Mouse (Mus musculus) limb, embryonic 12.5 days (tissue): ENCODE data around the gene Rpl13a. TPM values are rescaled to one million over a fixed set of nuclear protein-coding genes. Genes with fewer than 3 reads are reported as not detected.
A peak's percentile ranks its signal among the peaks of the same experiment; 100 is the strongest.

ENCODE experiments used
- microRNA counts: library from miRNA; unstranded; fragments of <30 nt; microRNA quantifications from one replicate; lab custom pipeline; 2017
- microRNA-seq: library from miRNA; unstranded; fragments of <30 nt; microRNA quantifications from one replicate; pipeline ENCODE4, GENCODE M21; 2017
- polyA plus RNA-seq: library from polyadenylated mRNA; unstranded; fragments of >200 nt; fragmentation: Nextera tagmentation; extraction: Ambion mirVana; gene quantifications from 2 replicates; pipeline ENCODE4 v1.2.1, GENCODE M21; 2016

Rpl13a gene
- polyA plus RNA-seq, 1 experiment from 2014 or later, result 1,447 TPM

MicroRNA genes within 50 kb of the gene (microRNA counts, 519-probe panel; counts per million panel counts)
- not detected for microRNA mmu-miR-150 (lab: Ali Mortazavi, UCI)

Small RNA genes within 50 kb of the gene (microRNA-seq; reads per million reads assigned to microRNA genes)
- 4.0 reads per million, percentile 13 among the genes with 10 or more reads in this experiment for gene Mir150
- 25.3 reads per million, percentile 35 among the genes with 10 or more reads in this experiment for gene Mir5121
- gene Mir7055, result not detected

Other genes with a start within 250 kb of the Rpl13a start
- 116 and 127 TPM in 2 replicates for gene Med25, start 236.0 kb downstream of the Rpl13a start, polyA plus RNA-seq
- gene Fuz, start 232.7 kb downstream of the Rpl13a start, polyA plus RNA-seq, result 21.6 and 24.8 TPM in 2 replicates
- gene Ap2a1, start 199.3 kb downstream of the Rpl13a start, polyA plus RNA-seq, result 74.2 and 77.6 TPM in 2 replicates
- 0.11 TPM in 1 of 2 replicates, not detected in the other for gene Tsks, start 185.6 kb downstream of the Rpl13a start, polyA plus RNA-seq
- gene Cpt1c, start 153.9 kb downstream of the Rpl13a start, polyA plus RNA-seq, result 27.8 and 29.9 TPM in 2 replicates
- 704 and 706 TPM in 2 replicates for gene Prmt1, start 142.2 kb downstream of the Rpl13a start, polyA plus RNA-seq
- gene Irf3, start 131.1 kb downstream of the Rpl13a start, polyA plus RNA-seq, result 90.9 and 97.2 TPM in 2 replicates
- gene Bcl2l12, start 130.0 kb downstream of the Rpl13a start, polyA plus RNA-seq, result 87.3 and 96.8 TPM in 2 replicates
- gene Scaf1, start 112.4 kb downstream of the Rpl13a start, polyA plus RNA-seq, result 42.1 and 46.9 TPM in 2 replicates
- gene Rras, start 110.8 kb downstream of the Rpl13a start, polyA plus RNA-seq, result 20.8 and 21.4 TPM in 2 replicates
- 15.0 and 16.2 TPM in 2 replicates for gene Prr12, start 75.9 kb downstream of the Rpl13a start, polyA plus RNA-seq
- gene Nosip, start 66.3 kb downstream of the Rpl13a start, polyA plus RNA-seq, result 60.6 and 69.7 TPM in 2 replicates
- gene Prrg2, start 66.1 kb downstream of the Rpl13a start, polyA plus RNA-seq, result 21.2 and 21.7 TPM in 2 replicates
- gene Rcn3, start 36.5 kb downstream of the Rpl13a start, polyA plus RNA-seq, result 261 and 271 TPM in 2 replicates
- gene Fcgrt, start 24.9 kb downstream of the Rpl13a start, polyA plus RNA-seq, result 12.3 and 13.4 TPM in 2 replicates
- 1,572 and 1,576 TPM in 2 replicates for gene Rps11, start 4.3 kb downstream of the Rpl13a start, polyA plus RNA-seq
- gene Gm45713, start 7.5 kb upstream of the Rpl13a start, polyA plus RNA-seq, result 0.32 TPM in 1 of 2 replicates, not detected in the other
- 0.71 and 0.83 TPM in 2 replicates for gene Flt3l, start 7.7 kb upstream of the Rpl13a start, polyA plus RNA-seq
- 91.8 and 93.0 TPM in 2 replicates for gene Pih1d1, start 25.5 kb upstream of the Rpl13a start, polyA plus RNA-seq
- 51.4 and 53.8 TPM in 2 replicates for gene Aldh16a1, start 25.8 kb upstream of the Rpl13a start, polyA plus RNA-seq
- gene Slc17a7, start 35.2 kb upstream of the Rpl13a start, polyA plus RNA-seq, result 0.17 and 0.25 TPM in 2 replicates
- gene Gfy, start 50.8 kb upstream of the Rpl13a start, polyA plus RNA-seq, result not detected in 2 replicates
- not detected in 2 replicates for gene Pth2, start 52.2 kb upstream of the Rpl13a start, polyA plus RNA-seq
- gene Ccdc155, start 76.1 kb upstream of the Rpl13a start, polyA plus RNA-seq, result 1.0 and 1.7 TPM in 2 replicates
- gene Dkkl1, start 83.4 kb upstream of the Rpl13a start, polyA plus RNA-seq, result 0.80 and 1.2 TPM in 2 replicates
- 316 and 326 TPM in 2 replicates for gene Tead2, start 87.0 kb upstream of the Rpl13a start, polyA plus RNA-seq
- 1.6 TPM in 2 replicates for gene Cd37, start 110.4 kb upstream of the Rpl13a start, polyA plus RNA-seq
- 0.18 and 0.42 TPM in 2 replicates for gene Slc6a16, start 112.3 kb upstream of the Rpl13a start, polyA plus RNA-seq
- not detected in 2 replicates for gene Slc6a21, start 148.8 kb upstream of the Rpl13a start, polyA plus RNA-seq
- gene Trpm4, start 205.0 kb upstream of the Rpl13a start, polyA plus RNA-seq, result 14.0 and 16.1 TPM in 2 replicates
- 1.8 and 1.9 TPM in 2 replicates for gene Hrc, start 206.5 kb upstream of the Rpl13a start, polyA plus RNA-seq
- 6.4 and 8.4 TPM in 2 replicates for gene Ppfia3, start 238.3 kb upstream of the Rpl13a start, polyA plus RNA-seq
- 1.4 and 1.8 TPM in 2 replicates for gene Lin7b, start 241.8 kb upstream of the Rpl13a start, polyA plus RNA-seq